Mouse (Mus musculus) stomach, embryonic 16.5 days (tissue): ENCODE data around the gene Rgs6. TPM values are rescaled to one million over a fixed set of nuclear protein-coding genes. Genes with fewer than 3 reads are reported as not detected.

ENCODE experiments used
- ATAC-seq: fragments of 200-750 bp; cut with Nextera tagmentation; 2 replicates; pipeline ENCODE4 v1.8.0; 2017; ENCODE audit warnings: moderate number of reproducible peaks, moderate TSS enrichment; ENCODE audit not compliant: insufficient read depth, low FRiP score
- H3K27ac ChIP-seq: fragments of 300-500 bp; sonication (generic); 2 replicates; pipeline ENCODE4 v1.5.1; 2014; ENCODE audit warnings: low read length
- H3K27me3 ChIP-seq: fragments of 300-500 bp; sonication (generic); 2 replicates; pipeline ENCODE4 v1.6.1; 2014; ENCODE audit warnings: low read length, control low read depth, mixed read lengths; ENCODE audit not compliant: control insufficient read depth, insufficient read depth
- H3K36me3 ChIP-seq: fragments of 300-500 bp; sonication (generic); 2 replicates; pipeline ENCODE4 v1.6.1; 2014; ENCODE audit warnings: low read length; ENCODE audit not compliant: control insufficient read depth, insufficient read depth
- H3K4me1 ChIP-seq: fragments of 300-500 bp; sonication (generic); 2 replicates; pipeline ENCODE4 v1.6.1; 2014; ENCODE audit warnings: low read length, control low read depth, mixed read lengths; ENCODE audit not compliant: control insufficient read depth, insufficient read depth
- H3K4me2 ChIP-seq: fragments of 300-500 bp; sonication (generic); 2 replicates; pipeline ENCODE4 v1.6.1; 2014; ENCODE audit warnings: low read depth, low read length, mixed read lengths
- H3K4me3 ChIP-seq: fragments of 300-500 bp; sonication (generic); replicated peaks from 2 replicates; pipeline ENCODE4 v1.5.1; 2014; ENCODE audit warnings: mild to moderate bottlenecking, low read length
- H3K9ac ChIP-seq: fragments of 300-500 bp; sonication (generic); 2 replicates; pipeline ENCODE4 v1.6.1; 2014; ENCODE audit warnings: low read length
- H3K9me3 ChIP-seq: fragments of 300-500 bp; sonication (generic); replicated peaks from 2 replicates; pipeline ENCODE4 v1.6.1; 2016; ENCODE audit warnings: low read length, control low read depth; ENCODE audit not compliant: control insufficient read depth
- WGBS: fragments of 180-500 bp; shearing (Covaris S2); extraction: QIAGEN DNeasy Blood & Tissue Kit; methylation state at CpG from one replicate; pipeline ENCODE4 v1.1.7; 2014; 5-methylcytosine and 5-hydroxymethylcytosine counted together
- polyA plus RNA-seq: library from polyadenylated mRNA; unstranded; fragments of >200 nt; fragmentation: Nextera tagmentation; extraction: Ambion mirVana; gene quantifications from 2 replicates; pipeline ENCODE4 v1.2.1, GENCODE M21; 2015

Gene Rgs6
- polyA plus RNA-seq, 1 experiment from 2014 or later, result 1.5 TPM

- Histone ChIP-seq H3K9me3 (no peaks in the 10 kb centered on the region), H3K27ac (no peak overlapping the region), H3K36me3 (no peaks in the 10 kb centered on the region), H3K4me2 (no peak overlapping the region), H3K4me3 (no peak overlapping the region), H3K9ac (no peak overlapping the region), H3K4me1 (no peaks in the 10 kb centered on the region), H3K27me3 (no peaks in the 10 kb centered on the region)
- no peak for ATAC-seq
- WGBS, result 55% methylated on average over 4 of the region's 4 CpGs
These were observed 87.0 kb downstream of the Rgs6 start for GRCm38 (mm10) chr12:82675137-82675536.

- 82% methylated on average over 2 of the region's 2 CpGs for WGBS
- Histone ChIP-seq H3K9ac (no peak overlapping the region), H3K4me2 (no peak overlapping the region)
These were observed 98.9 kb downstream of the Rgs6 start for GRCm38 (mm10) chr12:82687015-82687414.

DNA sequence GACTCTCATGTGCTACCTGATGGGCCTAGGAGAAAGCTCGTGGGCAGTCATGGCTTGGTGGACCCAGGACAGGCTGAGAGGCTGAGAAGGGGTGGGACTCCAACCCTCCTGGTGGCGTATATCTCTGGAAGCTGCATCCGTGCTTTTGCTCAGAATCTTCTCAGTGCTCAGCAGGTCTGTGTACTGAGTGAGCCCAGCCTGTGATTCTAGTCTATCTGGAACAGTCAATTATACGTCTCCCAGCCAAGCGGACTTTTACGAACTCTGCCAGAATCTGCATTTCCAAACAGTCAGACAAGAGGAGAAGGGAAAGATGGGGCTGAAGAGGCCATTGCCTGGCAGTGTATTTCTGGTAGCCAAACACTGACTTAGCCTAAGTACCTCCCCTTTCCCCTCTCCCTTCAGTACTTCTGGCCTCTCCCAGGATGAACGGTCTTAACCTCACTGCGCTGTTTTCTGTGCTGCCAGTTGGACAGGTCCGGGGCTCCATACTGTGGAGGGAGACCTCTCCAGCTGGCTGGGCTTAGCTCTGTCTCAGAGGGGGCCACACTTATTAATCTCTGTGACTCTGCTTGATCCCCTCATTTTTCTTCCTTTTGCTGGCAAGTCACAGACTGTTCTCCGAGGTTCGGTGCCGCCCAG is 110.9 kb downstream of the Rgs6 start:
- no peaks in the 10 kb centered on the region for H3K27me3 ChIP-seq
- no peak overlapping the region for H3K4me3 ChIP-seq
- H3K27ac ChIP-seq, result no peak overlapping the region
- peak; percentile 74 for ATAC-seq
- no peak overlapping the region for H3K4me2 ChIP-seq
- no peaks in the 10 kb centered on the region for H3K9me3 ChIP-seq
- H3K4me1 ChIP-seq, result peaks cover 9% of the 10 kb centered on the region; the same call in 1 of the 2 replicates
- WGBS, result 45% methylated on average over 12 of the region's 12 CpGs
- no peaks in the 10 kb centered on the region for H3K36me3 ChIP-seq
- no peak overlapping the region for H3K9ac ChIP-seq

More at GRCm38 (mm10) chr12:82687015-82687414, 98.9 kb downstream of the Rgs6 start:
- ATAC-seq, result no peak
- Histone ChIP-seq H3K4me3 (no peak overlapping the region), H3K4me1 (no peaks in the 10 kb centered on the region), H3K9me3 (no peaks in the 10 kb centered on the region), H3K27ac (no peak overlapping the region), H3K27me3 (no peaks in the 10 kb centered on the region), H3K36me3 (no peaks in the 10 kb centered on the region)

GRCm38 (mm10) chr12:82699528-82699905 is 111.4 kb downstream of the Rgs6 start:
- ATAC-seq, result no peak
- Histone ChIP-seq H3K4me1 (peaks cover 9% of the 10 kb centered on the region; the same call in 1 of the 2 replicates), H3K9me3 (no peaks in the 10 kb centered on the region), H3K27ac (no peak overlapping the region), H3K4me3 (no peak overlapping the region), H3K9ac (no peak overlapping the region), H3K36me3 (no peaks in the 10 kb centered on the region), H3K27me3 (no peaks in the 10 kb centered on the region), H3K4me2 (no peak overlapping the region)
- 60% methylated on average over 3 of the region's 3 CpGs for WGBS

DNA sequence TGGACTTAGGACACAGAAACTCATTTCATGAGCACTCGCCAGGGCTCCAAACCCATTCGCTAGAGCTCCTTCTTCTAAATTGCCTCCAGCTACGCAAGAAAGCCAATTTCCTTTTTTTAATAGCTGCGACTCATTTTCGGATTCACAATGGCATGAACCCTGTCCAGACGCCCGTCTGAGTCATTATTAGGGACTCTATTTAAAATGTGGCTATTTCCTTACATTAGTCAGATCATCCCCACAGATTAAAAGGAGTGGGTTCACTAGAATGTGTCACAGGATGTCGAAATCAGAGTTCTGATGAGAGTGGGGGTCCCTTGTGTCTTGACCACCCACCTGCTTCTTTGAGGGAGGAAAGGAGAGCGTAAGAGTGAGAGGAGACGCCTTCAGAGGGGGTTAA is 112.1 kb downstream of the Rgs6 start:
- Histone ChIP-seq H3K27me3 (no peaks in the 10 kb centered on the region), H3K36me3 (no peaks in the 10 kb centered on the region), H3K4me2 (no peak overlapping the region), H3K4me3 (no peak overlapping the region), H3K9me3 (no peaks in the 10 kb centered on the region), H3K4me1 (peaks cover 9% of the 10 kb centered on the region; the same call in 1 of the 2 replicates), H3K9ac (no peak overlapping the region), H3K27ac (no peak overlapping the region)
- ATAC-seq, result no peak
- 84% methylated on average over 10 of the region's 10 CpGs for WGBS

DNA sequence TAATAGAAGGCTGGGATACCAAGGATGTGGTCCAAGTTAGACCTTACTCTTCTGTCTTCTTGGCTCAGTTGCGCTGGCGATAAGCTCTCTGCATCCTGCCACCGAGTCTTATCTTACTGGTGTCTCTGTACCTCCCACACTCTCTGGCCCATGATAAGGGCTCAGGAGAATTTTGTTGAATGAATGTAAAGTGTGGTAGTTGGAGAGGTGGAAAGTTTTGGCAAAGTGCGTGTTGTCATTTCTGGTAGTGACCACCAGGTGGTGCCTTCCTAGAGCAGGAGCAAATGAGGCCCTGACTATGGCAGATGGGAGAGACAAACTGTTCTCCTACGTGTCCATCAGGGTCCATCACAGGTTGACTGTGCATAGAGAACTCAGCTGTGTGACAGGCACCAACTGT is 112.7 kb downstream of the Rgs6 start:
- no peak for ATAC-seq
- 56% methylated on average over 5 of the region's 5 CpGs for WGBS

DNA sequence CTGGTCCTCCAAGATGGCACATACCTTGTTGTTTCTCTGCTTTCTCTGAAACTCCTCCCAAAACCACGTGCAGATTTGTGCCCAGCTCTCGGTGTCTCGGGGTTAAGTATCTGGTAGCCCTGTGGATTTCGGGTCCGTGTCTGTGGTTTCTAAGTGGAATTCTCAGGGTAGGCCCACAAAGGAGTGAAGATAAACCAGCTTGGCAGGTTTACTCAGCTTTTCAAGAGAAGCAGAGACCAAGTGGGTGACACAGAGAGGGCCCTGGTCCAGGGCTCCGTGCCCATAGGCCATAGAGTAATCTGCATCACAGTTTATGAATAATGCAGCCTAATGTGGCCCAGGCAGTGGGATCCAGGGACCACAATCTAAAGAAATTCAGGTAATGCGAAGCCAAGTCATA is 113.3 kb downstream of the Rgs6 start:
- ATAC-seq, result no peak
- Histone ChIP-seq H3K9ac (no peak overlapping the region), H3K4me2 (no peak overlapping the region), H3K27ac (no peak overlapping the region), H3K27me3 (no peaks in the 10 kb centered on the region), H3K36me3 (no peaks in the 10 kb centered on the region), H3K4me3 (no peak overlapping the region), H3K4me1 (peaks cover 9% of the 10 kb centered on the region; the same call in 1 of the 2 replicates), H3K9me3 (no peaks in the 10 kb centered on the region)
- 81% methylated on average over 7 of the region's 7 CpGs for WGBS

More for the DNA sequence above, 112.7 kb downstream of the Rgs6 start:
- no peaks in the 10 kb centered on the region for H3K27me3 ChIP-seq
- no peak overlapping the region for H3K9ac ChIP-seq
- H3K4me3 ChIP-seq, result no peak overlapping the region
- no peak overlapping the region for H3K4me2 ChIP-seq
- H3K4me1 ChIP-seq, result peaks cover 9% of the 10 kb centered on the region; the same call in 1 of the 2 replicates
- no peak overlapping the region for H3K27ac ChIP-seq
- no peaks in the 10 kb centered on the region for H3K36me3 ChIP-seq
- no peaks in the 10 kb centered on the region for H3K9me3 ChIP-seq

DNA sequence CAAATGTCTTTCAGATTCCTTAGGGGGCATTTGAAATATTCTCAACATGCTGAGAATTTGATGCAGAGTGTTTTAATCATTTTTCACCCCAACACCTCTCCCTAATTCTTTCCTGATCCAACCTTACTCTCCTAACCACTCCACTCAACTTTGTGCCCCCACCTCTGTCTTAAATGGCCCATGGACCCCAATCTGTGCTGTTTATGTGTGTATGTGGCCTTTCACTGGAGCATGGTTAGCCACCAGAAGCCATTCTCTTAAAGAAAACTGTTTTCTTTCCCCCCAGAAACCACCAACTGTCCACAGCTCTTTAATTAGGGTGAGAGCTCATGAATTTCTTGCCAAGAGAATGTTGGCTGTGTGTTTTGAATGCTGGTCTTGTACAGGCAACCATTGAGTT is 122.3 kb downstream of the Rgs6 start:
- Histone ChIP-seq H3K9me3 (no peaks in the 10 kb centered on the region), H3K9ac (no peak overlapping the region), H3K4me1 (no peaks in the 10 kb centered on the region), H3K27ac (no peak overlapping the region), H3K36me3 (no peaks in the 10 kb centered on the region), H3K4me2 (no peak overlapping the region), H3K27me3 (no peaks in the 10 kb centered on the region), H3K4me3 (no peak overlapping the region)
- ATAC-seq, result no peak

DNA sequence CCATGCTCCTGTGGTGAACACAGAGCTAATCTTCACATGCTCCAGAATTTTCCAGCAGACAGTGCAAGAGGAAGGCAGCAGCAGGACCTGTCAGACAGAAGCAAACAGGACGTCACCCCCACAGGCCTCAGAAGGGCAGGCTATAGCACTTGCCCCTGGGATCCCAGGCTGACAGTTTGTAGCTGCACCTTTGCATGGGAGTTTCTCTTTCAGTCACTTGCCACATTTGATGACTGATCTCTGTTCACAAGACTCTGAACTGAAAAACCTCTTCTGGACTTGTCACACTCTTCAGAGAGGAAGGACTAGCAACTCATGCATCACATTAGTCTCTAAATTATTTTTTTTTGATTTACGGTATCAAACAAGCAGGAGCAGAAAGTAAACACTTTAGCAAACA is 126.2 kb downstream of the Rgs6 start:
- 55% methylated on average over 2 of the region's 2 CpGs for WGBS
- H3K4me1 ChIP-seq, result no peaks in the 10 kb centered on the region
- no peaks in the 10 kb centered on the region for H3K36me3 ChIP-seq
- ATAC-seq, result no peak
- no peak overlapping the region for H3K4me3 ChIP-seq
- no peak overlapping the region for H3K4me2 ChIP-seq
- no peaks in the 10 kb centered on the region for H3K9me3 ChIP-seq
- no peaks in the 10 kb centered on the region for H3K27me3 ChIP-seq
- H3K27ac ChIP-seq, result no peak overlapping the region
- no peak overlapping the region for H3K9ac ChIP-seq
